Mouse (Mus musculus): ENCODE measurements around the gene Fam19a3.

GRCm38 (mm10) chr3:104770918-104771317 is 10.7 kb downstream of the Fam19a3 start:
- TF ChIP-seq CEBPB (IDR thresholded peaks at IDR 0.05; ENCODE audit: insufficient read depth, poor library complexity, severe bottlenecking) (no peak), E2F4 (IDR thresholded peaks at IDR 0.05; ENCODE audit: insufficient read depth) (no peak), POLR2A (IDR thresholded peaks at IDR 0.05; ENCODE audit: insufficient read length, low read depth) (no peak), MAX (IDR thresholded peaks at IDR 0.05; ENCODE audit: low read depth) (no peak), MYOD1 (IDR thresholded peaks at IDR 0.05; ENCODE audit: control insufficient read depth in 1 of 3, insufficient read length in 2 of 3, low read depth in 2 of 3) (no peak), SRF (IDR thresholded peaks at IDR 0.05; ENCODE audit: control insufficient read depth, insufficient read length, low read depth) (no peak), TCF12 (IDR thresholded peaks at IDR 0.05; ENCODE audit: insufficient read depth, poor library complexity, severe bottlenecking) (no peak), POLR2AphosphoS2 (IDR thresholded peaks at IDR 0.05; ENCODE audit: insufficient read length, low read depth) (no peak), MYOG (IDR thresholded peaks at IDR 0.05; ENCODE audit: control insufficient read depth in 1 of 3, insufficient read depth in 1 of 3, insufficient read length in 2 of 3, low read depth in 2 of 3) (no peak)
